Mouse (Mus musculus) C2C12 (cell line): ENCODE measurements around the gene Cfap73. TPM values are rescaled to one million over a fixed set of nuclear protein-coding genes. Genes with fewer than 3 reads are reported as not detected.

ENCODE experiments used
- H3K27me3 ChIP-seq: one replicate; pipeline ENCODE4 v1.6.1; 2011; ENCODE audit not compliant: control insufficient read depth, insufficient read depth, insufficient read length
- H3K36me3 ChIP-seq: one replicate; pipeline ENCODE4 v1.6.1; 2011; ENCODE audit not compliant: control insufficient read depth, insufficient read depth
- H3K4me3 ChIP-seq: one replicate; pipeline ENCODE4 v1.5.1; 2011; ENCODE audit warnings: mild to moderate bottlenecking, control low read depth; ENCODE audit not compliant: poor library complexity, insufficient read depth, severe bottlenecking
- H3K79me2 ChIP-seq: one replicate; pipeline ENCODE4 v1.6.1; 2011; ENCODE audit not compliant: control insufficient read depth, insufficient read depth
- H3K79me3 ChIP-seq: one replicate; pipeline ENCODE4 v1.6.1; 2011; ENCODE audit warnings: low read depth, control low read depth
- H3ac ChIP-seq: one replicate; pipeline ENCODE3; 2011; ENCODE audit warnings: low read depth; ENCODE audit not compliant: control insufficient read depth, insufficient read length
- CEBPB ChIP-seq: IDR thresholded peaks from one replicate; pipeline ENCODE4 v1.6.1; 2011; ENCODE audit warnings: low read depth, mild to moderate bottlenecking, control low read depth, moderate library complexity
- CTCF ChIP-seq: IDR thresholded peaks from one replicate; pipeline ENCODE4 v1.5.1; 2011; ENCODE audit not compliant: control insufficient read depth, insufficient read depth, insufficient read length
- FOSL1 ChIP-seq: IDR thresholded peaks from one replicate; pipeline ENCODE4 v1.8.0; 2011; ENCODE audit warnings: mild to moderate bottlenecking, low read length; ENCODE audit not compliant: poor library complexity, insufficient read depth, severe bottlenecking
- MAX ChIP-seq: IDR thresholded peaks from one replicate; pipeline ENCODE4 v1.6.1; 2011; ENCODE audit warnings: mild to moderate bottlenecking, control low read depth
- MYOD1 ChIP-seq: IDR thresholded peaks from one replicate; pipeline ENCODE4 v1.6.1; 2011; ENCODE audit warnings: low read depth; ENCODE audit not compliant: control insufficient read depth, insufficient read length
- MYOG ChIP-seq: IDR thresholded peaks from one replicate; pipeline ENCODE4 v1.6.1; 2011; ENCODE audit not compliant: control insufficient read depth, insufficient read length; ENCODE audit errors: extremely low read depth
- USF1 ChIP-seq: IDR thresholded peaks from one replicate; pipeline ENCODE4 v1.6.1; 2011; ENCODE audit warnings: low read depth, mild to moderate bottlenecking, control low read depth, moderate library complexity
- polyA plus RNA-seq: library from polyadenylated mRNA; unstranded; fragments of >200 nt; fragmentation: generic; extraction: Trizol; gene quantifications from one replicate; pipeline ENCODE4 v1.2.1, GENCODE M21; 2012; ENCODE audit warnings: missing spikeins

Gene Cfap73
- polyA plus RNA-seq, 1 experiment = not detected

GRCm38 (mm10) chr5:120660816-120661215 is 26.8 kb upstream of the Cfap73 start:
- Histone ChIP-seq H3K4me3 (no peak overlapping the region), H3K79me2 (no peaks in the 10 kb centered on the region), H3ac (no peak overlapping the region), H3K36me3 (no peaks in the 10 kb centered on the region), H3K79me3 (no peaks in the 10 kb centered on the region), H3K27me3 (peaks cover 79% of the 10 kb centered on the region)
- TF ChIP-seq USF1 (no peak), FOSL1 (no peak), MYOG (no peak), CEBPB (no peak), MAX (no peak), CTCF (no peak), MYOD1 (no peak)

GRCm38 (mm10) chr5:120656281-120656751 is 22.3 kb upstream of the Cfap73 start:
- no peak overlapping the region for H3K4me3 ChIP-seq
- H3K79me3 ChIP-seq = no peaks in the 10 kb centered on the region
- H3K79me2 ChIP-seq = no peaks in the 10 kb centered on the region
- H3ac ChIP-seq = no peak overlapping the region
- H3K36me3 ChIP-seq = no peaks in the 10 kb centered on the region
- TF ChIP-seq CTCF (no peak), USF1 (no peak), MAX (no peak), MYOD1 (no peak), MYOG (no peak), FOSL1 (no peak), CEBPB (no peak)
- peaks cover 79% of the 10 kb centered on the region for H3K27me3 ChIP-seq

GRCm38 (mm10) chr5:120653873-120654272 is 19.8 kb upstream of the Cfap73 start:
- Histone ChIP-seq H3K27me3 (peaks cover 86% of the 10 kb centered on the region), H3K36me3 (no peaks in the 10 kb centered on the region), H3K4me3 (no peak overlapping the region), H3ac (no peak overlapping the region), H3K79me2 (no peaks in the 10 kb centered on the region), H3K79me3 (no peaks in the 10 kb centered on the region)
- TF ChIP-seq FOSL1 (no peak), MYOD1 (no peak), MAX (no peak), CEBPB (no peak), MYOG (no peak), USF1 (no peak), CTCF (no peak)

- no peaks in the 10 kb centered on the region for H3K79me2 ChIP-seq
- no peaks in the 10 kb centered on the region for H3K36me3 ChIP-seq
- no peaks in the 10 kb centered on the region for H3K79me3 ChIP-seq
- no peak overlapping the region for H3ac ChIP-seq
- H3K4me3 ChIP-seq = no peak overlapping the region
- TF ChIP-seq FOSL1 = no peak
- no peak for TF ChIP-seq CTCF
- no peak for TF ChIP-seq USF1
- no peak for TF ChIP-seq MYOG
- TF ChIP-seq CEBPB = no peak
- TF ChIP-seq MYOD1 = no peak
- TF ChIP-seq MAX = no peak
- peaks cover 79% of the 10 kb centered on the region for H3K27me3 ChIP-seq
These were observed 19.1 kb upstream of the Cfap73 start for GRCm38 (mm10) chr5:120652915-120653701.

GRCm38 (mm10) chr5:120651230-120651629 is 17.2 kb upstream of the Cfap73 start:
- peaks cover 72% of the 10 kb centered on the region for H3K27me3 ChIP-seq
- H3ac ChIP-seq = no peak overlapping the region
- H3K4me3 ChIP-seq = no peak overlapping the region
- TF ChIP-seq MAX (no peak), CTCF (no peak), USF1 (no peak), MYOD1 (no peak), FOSL1 (no peak), CEBPB (no peak), MYOG (no peak)
- no peaks in the 10 kb centered on the region for H3K79me2 ChIP-seq
- no peaks in the 10 kb centered on the region for H3K36me3 ChIP-seq
- no peaks in the 10 kb centered on the region for H3K79me3 ChIP-seq
